Mouse (Mus musculus) ES-Bruce4 (cell line): ENCODE data around the gene Tmem43.

Source experiments
- CTCF ChIP-seq: IDR thresholded peaks from one replicate; pipeline ENCODE4 v1.8.1; 2011; ENCODE audit warnings: low read depth, low read length
- EP300 ChIP-seq: IDR thresholded peaks from 2 replicates; pipeline ENCODE4 v1.6.1; 2011; ENCODE audit warnings: low read depth, low read length; ENCODE audit not compliant: insufficient read depth
- POLR2A ChIP-seq: IDR thresholded peaks from one replicate; pipeline ENCODE4 v1.8.1; 2011; ENCODE audit warnings: low read length; ENCODE audit not compliant: insufficient read depth

DNA sequence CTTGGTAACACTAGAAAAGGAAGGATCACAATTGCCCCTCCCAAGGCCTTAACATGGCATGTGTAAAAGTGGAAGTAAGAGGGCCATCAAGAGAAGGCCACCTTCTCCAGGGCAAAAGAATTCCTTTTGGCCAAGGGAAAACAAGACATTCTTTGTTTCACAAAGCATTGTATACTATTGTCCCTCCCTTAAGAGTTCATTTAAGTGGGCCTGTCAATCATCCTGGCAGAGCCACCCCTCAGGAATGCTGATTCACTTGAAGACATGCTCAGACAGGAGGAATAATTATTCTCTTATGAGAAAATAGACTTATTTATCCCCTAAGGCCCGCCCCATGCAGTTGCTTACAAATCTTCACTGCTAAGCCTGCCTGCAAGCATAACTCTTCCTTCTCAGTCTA lies 21.4 kb upstream of the Tmem43 start:
- no peak for TF ChIP-seq POLR2A
- no peak for TF ChIP-seq CTCF
- TF ChIP-seq EP300 = no peak
